Mouse (Mus musculus) hindbrain, embryonic 10.5 days (tissue): ENCODE data around the gene Rph3al. TPM values are rescaled to one million over a fixed set of nuclear protein-coding genes. Genes with fewer than 3 reads are reported as not detected.

ENCODE experiments used
- DNase-seq: peaks from one replicate; pipeline ENCODE4 v3.0.0-alpha.2; 2017; ENCODE audit warnings: low spot score
- H3K27ac ChIP-seq: fragments of 300-500 bp; sonication (generic); 2 replicates; pipeline ENCODE4 v1.5.1; 2016; ENCODE audit warnings: mild to moderate bottlenecking, moderate library complexity
- H3K27me3 ChIP-seq: fragments of 300-500 bp; sonication (generic); 2 replicates; pipeline ENCODE4 v1.6.1; 2016; ENCODE audit warnings: mild to moderate bottlenecking; ENCODE audit not compliant: poor library complexity, insufficient read depth, severe bottlenecking
- H3K36me3 ChIP-seq: fragments of 300-500 bp; sonication (generic); 2 replicates; pipeline ENCODE4 v1.6.1; 2016; ENCODE audit warnings: mild to moderate bottlenecking, moderate library complexity
- H3K4me1 ChIP-seq: fragments of 300-500 bp; sonication (generic); replicated peaks from 2 replicates; pipeline ENCODE4 v1.6.1; 2016; ENCODE audit warnings: mild to moderate bottlenecking
- H3K4me3 ChIP-seq: fragments of 300-500 bp; sonication (generic); 2 replicates; pipeline ENCODE4 v1.5.1; 2016; ENCODE audit warnings: mild to moderate bottlenecking, moderate library complexity
- H3K9me3 ChIP-seq: fragments of 300-500 bp; sonication (generic); 2 replicates; pipeline ENCODE4 v1.6.1; 2016; ENCODE audit warnings: mild to moderate bottlenecking, moderate library complexity
- WGBS: fragments of 180-500 bp; shearing (Covaris S2); methylation state at CpG from one replicate; pipeline ENCODE4 v1.1.7; 2016; 5-methylcytosine and 5-hydroxymethylcytosine counted together
- polyA plus RNA-seq: library from polyadenylated mRNA; unstranded; fragments of >200 nt; fragmentation: Nextera tagmentation; extraction: Ambion mirVana; gene quantifications from 2 replicates; pipeline ENCODE4 v1.2.1, GENCODE M21; 2016

The Rph3al gene
- polyA plus RNA-seq, 1 experiment from 2014 or later: 2.4 TPM

- Histone ChIP-seq H3K9me3 (no peaks in the 10 kb centered on the region), H3K27ac (no peak overlapping the region), H3K36me3 (no peaks in the 10 kb centered on the region), H3K4me3 (no peak overlapping the region), H3K27me3 (peaks cover 14% of the 10 kb centered on the region; the same call in 1 of the 2 replicates), H3K4me1 (no peaks in the 10 kb centered on the region; the same call in 1 of the 2 replicates)
- peak; percentile 79 for DNase-seq
- 22% methylated on average over 6 of the region's 6 CpGs for WGBS
These were observed 156.3 kb downstream of the Rph3al start for GRCm38 (mm10) chr11:75781919-75782318.

Other genes with a start within 250 kb of the Rph3al start
- gene Ywhae, start 205.6 kb downstream of the Rph3al start, polyA plus RNA-seq: 1,323 and 1,330 TPM in 2 replicates
- gene Doc2b, start 142.4 kb downstream of the Rph3al start, polyA plus RNA-seq: 0.39 and 0.45 TPM in 2 replicates
- 1.4 and 3.8 TPM in 2 replicates for gene 1700016K19Rik, start 61.5 kb upstream of the Rph3al start, polyA plus RNA-seq
- gene Rflnb, start 89.4 kb upstream of the Rph3al start, polyA plus RNA-seq: 14.4 and 15.9 TPM in 2 replicates
- gene Vps53, start 241.2 kb upstream of the Rph3al start, polyA plus RNA-seq: 37.9 and 48.3 TPM in 2 replicates
- gene Fam57a, start 241.2 kb upstream of the Rph3al start, polyA plus RNA-seq: 32.6 and 33.6 TPM in 2 replicates